Mouse (Mus musculus): Measurements from ENCODE around the gene Trp53. TPM values are rescaled to one million over a fixed set of nuclear protein-coding genes. Genes with fewer than 3 reads are reported as not detected.
A peak's percentile ranks its signal among the peaks of the same experiment; 100 is the strongest.
"Not testable (repeated sequence)": the region's sequence is repeated elsewhere in the genome, so short reads cannot be mapped to it uniquely, and the experiment has no call there.

Gene Trp53
- total RNA-seq, 2 experiments from 2014 or later: 92.4 to 101 TPM

GRCm38 (mm10) chr11:69594853-69595252, 14.7 kb downstream of the Trp53 start:
- no peak for DNase-seq (ENCODE audit: low spot score in 2 of 2)

- DNase-seq (ENCODE audit: low spot score in 2 of 2): no peak
These were observed 19.3 kb downstream of the Trp53 start for GRCm38 (mm10) chr11:69599436-69599835.

GRCm38 (mm10) chr11:69600098-69600497, 19.9 kb downstream of the Trp53 start:
- peak in 1 of 2 experiments; percentile 39 for DNase-seq (ENCODE audit: low spot score in 2 of 2)

- DNase-seq (ENCODE audit: low spot score in 2 of 2): no peak
These were observed 21.6 kb downstream of the Trp53 start for GRCm38 (mm10) chr11:69601768-69602167.

- DNase-seq (ENCODE audit: low spot score in 2 of 2): no peak
These were observed 23.4 kb downstream of the Trp53 start for GRCm38 (mm10) chr11:69603516-69603915.

GRCm38 (mm10) chr11:69604347-69604746, 24.2 kb downstream of the Trp53 start:
- DNase-seq (ENCODE audit: low spot score in 2 of 2): no peak

GRCm38 (mm10) chr11:69604795-69605664, 24.9 kb downstream of the Trp53 start:
- no peak for DNase-seq (ENCODE audit: low spot score in 2 of 2)

GRCm38 (mm10) chr11:69605726-69606490, 25.7 kb downstream of the Trp53 start, which contains the start of gene Atp1b2:
TSS of gene Atp1b2 (minus strand) at chr11:69605942.
- DNase-seq (ENCODE audit: low spot score in 2 of 2): peak; percentile 53 to 60

GRCm38 (mm10) chr11:69606491-69606795, 26.3 kb downstream of the Trp53 start:
- DNase-seq (ENCODE audit: low spot score in 2 of 2): no peak

- DNase-seq (ENCODE audit: low spot score in 2 of 2): no peak
These were observed 26.7 kb downstream of the Trp53 start for GRCm38 (mm10) chr11:69606832-69607231.

- DNase-seq (ENCODE audit: low spot score in 2 of 2): no peak
These were observed 28.4 kb downstream of the Trp53 start for GRCm38 (mm10) chr11:69608525-69608924.

- no peak for DNase-seq (ENCODE audit: low spot score in 2 of 2)
These were observed 29.3 kb downstream of the Trp53 start for GRCm38 (mm10) chr11:69609416-69609815.

GRCm38 (mm10) chr11:69610899-69611298, 30.7 kb downstream of the Trp53 start:
- no peak for DNase-seq (ENCODE audit: low spot score in 2 of 2)

- peak; percentile 63 to 82 for DNase-seq (ENCODE audit: low spot score in 2 of 2)
These were observed 33.5 kb downstream of the Trp53 start for GRCm38 (mm10) chr11:69613553-69614256.

GRCm38 (mm10) chr11:69614257-69614588, 34.1 kb downstream of the Trp53 start:
- not testable (repeated sequence) for DNase-seq (ENCODE audit: low spot score in 2 of 2)

GRCm38 (mm10) chr11:69616781-69617180, 36.6 kb downstream of the Trp53 start:
- DNase-seq (ENCODE audit: low spot score in 2 of 2): no peak

GRCm38 (mm10) chr11:69617805-69618204, 37.6 kb downstream of the Trp53 start, which contains the start of gene Shbg:
TSS of gene Shbg (minus strand) at chr11:69617905.
- DNase-seq (ENCODE audit: low spot score in 2 of 2): no peak

GRCm38 (mm10) chr11:69620394-69621081, 40.4 kb downstream of the Trp53 start:
- no peak for DNase-seq (ENCODE audit: low spot score in 2 of 2)

- DNase-seq (ENCODE audit: low spot score in 2 of 2): peak in 1 of 2 experiments; percentile 30
These were observed 41.6 kb downstream of the Trp53 start, which contains the start of gene Sat2 for GRCm38 (mm10) chr11:69621571-69622268. TSS of gene Sat2 (plus strand) at chr11:69622024.

GRCm38 (mm10) chr11:69622406-69622805, 42.2 kb downstream of the Trp53 start:
- DNase-seq (ENCODE audit: low spot score in 2 of 2): no peak

Measured in adrenal gland, postnatal 4 days (tissue).